Mouse (Mus musculus) MEL (cell line): Measurements from ENCODE around the gene Lsm5. TPM values are rescaled to one million over a fixed set of nuclear protein-coding genes. Genes with fewer than 3 reads are reported as not detected.
A peak's percentile ranks its signal among the peaks of the same experiment; 100 is the strongest.

ENCODE experiments used
- DNase-seq: peaks from one replicate; pipeline ENCODE4 v3.0.0; 2011; ENCODE audit warnings: low read depth, low spot score
- H3K27ac ChIP-seq: 2 replicates; pipeline ENCODE4 v1.5.1; 2012; ENCODE audit warnings: low read depth, mild to moderate bottlenecking, control low read depth, low read length, moderate library complexity; ENCODE audit not compliant: control insufficient read depth
- H3K27me3 ChIP-seq, 2 experiments: fragments of 150-350 bp in 1 of 2; sonication (generic) in 1 of 2; 2 replicates each; pipeline ENCODE4 v1.6.1; 2012; ENCODE audit warnings: low read length in 2 of 2, mild to moderate bottlenecking in 2 of 2, improper control_type of control experiment in 1 of 2, moderate library complexity in 1 of 2; ENCODE audit not compliant: insufficient read depth in 2 of 2, control insufficient read depth in 1 of 2
- H3K36me3 ChIP-seq, 2 experiments: 2 replicates each; pipeline ENCODE4 v1.6.1; 2012 to 2014; ENCODE audit warnings: low read length in 2 of 2, improper control_type of control experiment in 1 of 2, inconsistent platforms in 1 of 2, mild to moderate bottlenecking in 1 of 2; ENCODE audit not compliant: insufficient read depth in 2 of 2, control insufficient read depth in 1 of 2
- H3K4me1 ChIP-seq, 2 experiments: fragments of 150-350 bp in 1 of 2; sonication (generic) in 1 of 2; 2 replicates each; pipeline ENCODE4 v1.6.1; 2012; ENCODE audit warnings: low read length in 2 of 2, improper control_type of control experiment in 1 of 2, mild to moderate bottlenecking in 1 of 2; ENCODE audit not compliant: insufficient read depth in 2 of 2, control insufficient read depth in 1 of 2
- H3K4me3 ChIP-seq, 2 experiments: fragments of 150-350 bp in 1 of 2; sonication (generic) in 1 of 2; 2 replicates each; pipeline ENCODE4 v1.5.1; 2012; ENCODE audit warnings: low read depth in 2 of 2, low read length in 2 of 2, mild to moderate bottlenecking in 2 of 2, moderate library complexity in 2 of 2, control low read depth in 1 of 2, improper control_type of control experiment in 1 of 2; ENCODE audit not compliant: control insufficient read depth in 1 of 2, insufficient read depth in 1 of 2
- H3K79me2 ChIP-seq: 2 replicates; pipeline ENCODE4 v1.6.1; 2012; ENCODE audit warnings: mild to moderate bottlenecking, low read length, moderate library complexity; ENCODE audit not compliant: control insufficient read depth, poor library complexity, insufficient read depth
- H3K9ac ChIP-seq: 2 replicates; pipeline ENCODE4 v1.6.1; 2012; ENCODE audit warnings: low read depth, mild to moderate bottlenecking, control low read depth, low read length, moderate library complexity; ENCODE audit not compliant: control insufficient read depth, poor library complexity, severe bottlenecking
- H3K9me3 ChIP-seq: fragments of 150-350 bp; sonication (generic); replicated peaks from 2 replicates; pipeline ENCODE4 v1.6.1; 2012; ENCODE audit warnings: mild to moderate bottlenecking, low read length, improper control_type of control experiment, moderate library complexity; ENCODE audit not compliant: insufficient read depth
- CHD1 ChIP-seq: IDR thresholded peaks from 2 replicates; pipeline ENCODE4 v1.6.1; 2012; ENCODE audit warnings: low read depth, mild to moderate bottlenecking, inconsistent platforms, low read length, improper control_type of control experiment
- CHD2 ChIP-seq: IDR thresholded peaks from 2 replicates; pipeline ENCODE4 v1.6.1; 2011; ENCODE audit warnings: low read length, improper control_type of control experiment
- CTCF ChIP-seq, 3 experiments: IDR thresholded peaks in 2 of 3; conservative IDR thresholded peaks in 1 of 3; 2 replicates each; pipeline ENCODE4 v1.5.1; 2011 to 2012; ENCODE audit warnings: low read length in 3 of 3, low read depth in 2 of 3, mild to moderate bottlenecking in 2 of 3, improper control_type of control experiment in 1 of 3, inconsistent platforms in 1 of 3, mixed read lengths in 1 of 3, moderate library complexity in 1 of 3; ENCODE audit not compliant: control insufficient read depth in 1 of 3, insufficient read depth in 1 of 3, poor library complexity in 1 of 3, severe bottlenecking in 1 of 3
- ELF1 ChIP-seq: IDR thresholded peaks from 2 replicates; pipeline ENCODE4 v1.6.1; 2014; ENCODE audit warnings: low read depth, mild to moderate bottlenecking, inconsistent platforms, low read length, improper control_type of control experiment, moderate library complexity
- EP300 ChIP-seq, 2 experiments: IDR thresholded peaks; 2 replicates each; pipeline ENCODE4 v1.6.1; 2011; ENCODE audit warnings: improper control_type of control experiment in 2 of 2, low read length in 2 of 2, low read depth in 1 of 2, mild to moderate bottlenecking in 1 of 2
- ETS1 ChIP-seq: IDR thresholded peaks from 2 replicates; pipeline ENCODE4 v1.6.1; 2012; ENCODE audit warnings: low read depth, mild to moderate bottlenecking, inconsistent platforms, low read length, improper control_type of control experiment, moderate library complexity
- GABPA ChIP-seq: IDR thresholded peaks from 2 replicates; pipeline ENCODE4 v1.6.1; 2012; ENCODE audit warnings: low read depth, mild to moderate bottlenecking, inconsistent platforms, low read length, improper control_type of control experiment, moderate library complexity
- GATA1 ChIP-seq: IDR thresholded peaks from 2 replicates; pipeline ENCODE4 v1.6.1; 2011; ENCODE audit warnings: low read depth, low read length, improper control_type of control experiment
- HCFC1 ChIP-seq: IDR thresholded peaks from 2 replicates; pipeline ENCODE4 v1.6.1; 2012; ENCODE audit warnings: low read depth, mild to moderate bottlenecking, inconsistent platforms, low read length, improper control_type of control experiment, moderate library complexity
- JUND ChIP-seq: IDR thresholded peaks from 2 replicates; pipeline ENCODE4 v1.6.1; 2011; ENCODE audit warnings: low read depth, mild to moderate bottlenecking, improper control_type of control experiment, low read length
- KAT2A ChIP-seq: conservative IDR thresholded peaks from 2 replicates; pipeline ENCODE4 v1.6.1; 2012; ENCODE audit warnings: low read depth, low read length, improper control_type of control experiment, inconsistent platforms
- MAX ChIP-seq: IDR thresholded peaks from 2 replicates; pipeline ENCODE4 v1.6.1; 2011; ENCODE audit warnings: low read length, improper control_type of control experiment
- MEF2A ChIP-seq: IDR thresholded peaks from 2 replicates; pipeline ENCODE4 v1.6.1; 2014; ENCODE audit warnings: low read depth, mild to moderate bottlenecking, inconsistent platforms, low read length, improper control_type of control experiment; ENCODE audit not compliant: poor library complexity, insufficient replicate concordance, severe bottlenecking; ENCODE audit errors: extremely low read depth
- MXI1 ChIP-seq: IDR thresholded peaks from 2 replicates; pipeline ENCODE4 v1.6.1; 2011; ENCODE audit warnings: mild to moderate bottlenecking, low read depth, low read length, improper control_type of control experiment
- MYB ChIP-seq: IDR thresholded peaks from 2 replicates; pipeline ENCODE4 v1.6.1; 2011; ENCODE audit warnings: mild to moderate bottlenecking, low read depth, low read length, improper control_type of control experiment
- MYC ChIP-seq: IDR thresholded peaks from 2 replicates; pipeline ENCODE4 v1.6.1; 2011; ENCODE audit warnings: low read depth, mild to moderate bottlenecking, low read length, improper control_type of control experiment, moderate library complexity
- NELFE ChIP-seq: IDR thresholded peaks from 2 replicates; pipeline ENCODE4 v1.6.1; 2011; ENCODE audit warnings: low read depth, low read length, improper control_type of control experiment
- NRF1 ChIP-seq: IDR thresholded peaks from 2 replicates; pipeline ENCODE4 v1.6.1; 2014; ENCODE audit warnings: low read depth, mild to moderate bottlenecking, inconsistent platforms, low read length, improper control_type of control experiment, moderate library complexity; ENCODE audit not compliant: poor library complexity, insufficient read depth, severe bottlenecking
- POLR2A ChIP-seq, 2 experiments: IDR thresholded peaks; 2 replicates each; pipeline ENCODE4 v1.6.1; 2011 to 2012; ENCODE audit warnings: low read length in 2 of 2, mild to moderate bottlenecking in 2 of 2, control low read depth in 1 of 2, improper control_type of control experiment in 1 of 2, low read depth in 1 of 2, moderate library complexity in 1 of 2; ENCODE audit not compliant: control insufficient read depth in 1 of 2, insufficient read depth in 1 of 2, poor library complexity in 1 of 2
- POLR2AphosphoS2 ChIP-seq: IDR thresholded peaks from 2 replicates; pipeline ENCODE4 v1.6.1; 2011; ENCODE audit warnings: low read length, improper control_type of control experiment
- RCOR1 ChIP-seq: IDR thresholded peaks from 2 replicates; pipeline ENCODE4 v1.6.1; 2012; ENCODE audit warnings: low read depth, mild to moderate bottlenecking, inconsistent platforms, low read length, improper control_type of control experiment
- SIN3A ChIP-seq: IDR thresholded peaks from 2 replicates; pipeline ENCODE4 v1.6.1; 2012; ENCODE audit warnings: low read length, improper control_type of control experiment, inconsistent platforms
- SMC3 ChIP-seq: IDR thresholded peaks from 2 replicates; pipeline ENCODE4 v1.6.1; 2011; ENCODE audit warnings: low read depth, low read length, improper control_type of control experiment
- TAL1 ChIP-seq: IDR thresholded peaks from 2 replicates; pipeline ENCODE4 v1.6.1; 2012; ENCODE audit warnings: mild to moderate bottlenecking, inconsistent platforms, low read length, moderate library complexity, mixed read lengths
- UBTF ChIP-seq: IDR thresholded peaks from 2 replicates; pipeline ENCODE4 v1.6.1; 2012; ENCODE audit warnings: low read depth, mild to moderate bottlenecking, inconsistent platforms, low read length, improper control_type of control experiment, moderate library complexity, borderline replicate concordance; ENCODE audit not compliant: insufficient read depth
- USF1 ChIP-seq: IDR thresholded peaks from 2 replicates; pipeline ENCODE4 v1.6.1; 2014; ENCODE audit warnings: low read depth, mild to moderate bottlenecking, inconsistent platforms, low read length, improper control_type of control experiment, moderate library complexity
- USF2 ChIP-seq, 2 experiments: IDR thresholded peaks; 2 replicates each; pipeline ENCODE4 v1.6.1; 2011 to 2012; ENCODE audit warnings: improper control_type of control experiment in 2 of 2, low read length in 2 of 2, borderline replicate concordance in 1 of 2, inconsistent platforms in 1 of 2, low read depth in 1 of 2, mild to moderate bottlenecking in 1 of 2; ENCODE audit not compliant: insufficient read depth in 1 of 2
- ZC3H11A ChIP-seq: IDR thresholded peaks from 2 replicates; pipeline ENCODE4 v1.6.1; 2012; ENCODE audit warnings: low read depth, mild to moderate bottlenecking, inconsistent platforms, low read length, improper control_type of control experiment
- ZKSCAN1 ChIP-seq: IDR thresholded peaks from 2 replicates; pipeline ENCODE4 v1.6.1; 2012; ENCODE audit warnings: low read depth, mild to moderate bottlenecking, inconsistent platforms, low read length, improper control_type of control experiment, moderate library complexity
- ZNF384 ChIP-seq: IDR thresholded peaks from 2 replicates; pipeline ENCODE4 v1.6.1; 2012; ENCODE audit warnings: low read depth, mild to moderate bottlenecking, inconsistent platforms, low read length, improper control_type of control experiment
- polyA plus RNA-seq, 2 experiments: library from polyadenylated mRNA; stranded (reverse) in 1 of 2; unstranded in 1 of 2; fragments of >175 nt in 1 of 2; fragments of >200 nt in 1 of 2; gene quantifications; 2 replicates each; pipeline versions ENCODE4 v1.2.1 to v1.2.4; 2012; ENCODE audit warnings: low replicate concordance in 2 of 2, low read depth in 1 of 2; ENCODE audit not compliant: insufficient read length in 2 of 2, insufficient read depth in 1 of 2, missing spikeins in 1 of 2
- total RNA-seq: library from RNA; depleted of rRNA; stranded (reverse); fragments of 300-350 nt; gene quantifications from 2 replicates; pipeline ENCODE4 v1.2.3, GENCODE M21; 2012

The Lsm5 gene
- total and polyA plus RNA-seq, 3 experiments = 36.1 to 109 TPM; not detected in 1

DNA sequence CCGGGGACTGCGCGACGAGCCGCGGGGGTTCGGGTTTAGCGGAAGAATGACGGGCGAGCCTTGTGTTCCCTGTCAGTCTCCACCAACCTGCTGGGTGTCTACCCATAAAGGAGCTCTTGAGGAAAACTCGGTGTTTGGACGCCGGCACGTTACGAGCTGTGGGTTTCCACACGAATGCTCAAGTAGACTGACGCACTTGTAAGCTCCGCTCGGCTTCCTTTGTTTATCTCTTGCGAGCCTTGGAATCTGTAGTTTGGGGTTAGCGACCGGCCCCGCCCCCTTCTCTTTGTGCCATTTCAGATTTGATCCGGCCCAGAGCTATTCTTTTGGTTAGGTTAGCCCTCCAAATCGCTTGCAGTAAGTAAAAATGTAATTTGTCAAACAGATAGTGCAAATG is 10.8 kb upstream of the Lsm5 start:
- Histone ChIP-seq H3K4me3 (peak overlapping the region; percentile 88 to 98), H3K79me2 (peaks cover 6% of the 10 kb centered on the region), H3K9me3 (no peaks in the 10 kb centered on the region), H3K9ac (peak overlapping the region; percentile 89), H3K4me1 (peaks cover 3 to 17% of the 10 kb centered on the region in 2 experiments), H3K27me3 (no peaks in the 10 kb centered on the region; a peak in 1 of 4 replicates), H3K36me3 (peaks cover 0 to 17% of the 10 kb centered on the region in 2 experiments; a peak in 2 of 4 replicates), H3K27ac (peak overlapping the region; percentile 64)
- DNase-seq = peak; percentile 82
- no peak for TF ChIP-seq EP300 (IDR thresholded peaks at IDR 0.05; ENCODE audit: low read depth in 1 of 2, low read length in 2 of 2)
- TF ChIP-seq NELFE = no peak
- no peak for TF ChIP-seq KAT2A
- no peak for TF ChIP-seq HCFC1
- no peak for TF ChIP-seq MAX
- no peak for TF ChIP-seq TAL1
- peak; percentile 49 for TF ChIP-seq RCOR1
- no peak for TF ChIP-seq ZKSCAN1
- 0 out of 2 replicates have a peak, but pooled peaks have one; percentile 18 for TF ChIP-seq ETS1
- TF ChIP-seq POLR2AphosphoS2 = no peak
- 0 out of 2 replicates have a peak, but pooled peaks have one; percentile 67 for TF ChIP-seq CHD1
- TF ChIP-seq SMC3 = no peak
- TF ChIP-seq MEF2A = no peak
- no peak for TF ChIP-seq MYB
- TF ChIP-seq ZNF384 = no peak
- TF ChIP-seq USF2 (IDR thresholded peaks at IDR 0.05; ENCODE audit: borderline replicate concordance in 1 of 2, insufficient read depth in 1 of 2, low read depth in 1 of 2, low read length in 2 of 2) = no peak
- peak; percentile 70 for TF ChIP-seq SIN3A
- no peak for TF ChIP-seq UBTF
- no peak for TF ChIP-seq MYC
- TF ChIP-seq ZC3H11A = no peak
- no peak for TF ChIP-seq JUND
- no peak for TF ChIP-seq ELF1
- no peak for TF ChIP-seq USF1
- TF ChIP-seq POLR2A (IDR thresholded peaks at IDR 0.05; ENCODE audit: control insufficient read depth in 1 of 2, insufficient read depth in 1 of 2, low read depth in 1 of 2, low read length in 2 of 2, poor library complexity in 1 of 2) = 0 out of 4 replicates have a peak, but pooled peaks of 1 of the 2 experiments have one; percentile 18
- no peak for TF ChIP-seq GABPA
- no peak for TF ChIP-seq CHD2
- no peak for TF ChIP-seq NRF1
- peak; percentile 32; the same call in 1 of the 2 replicates for TF ChIP-seq MXI1
- no peak for TF ChIP-seq CTCF (IDR thresholded peaks at IDR 0.05 in 2 of 3, conservative IDR thresholded peaks at IDR 0.05 in 1 of 3; ENCODE audit: control insufficient read depth in 1 of 3, insufficient read depth in 1 of 3, low read depth in 2 of 3, low read length in 3 of 3, poor library complexity in 1 of 3, severe bottlenecking in 1 of 3)
- TF ChIP-seq GATA1 = peak; percentile 27; the same call in 1 of the 2 replicates
